Mouse (Mus musculus): ENCODE data around the gene Gng13.

- no peak for TF ChIP-seq TBP (IDR thresholded peaks at IDR 0.05; ENCODE audit: low read depth, low read length)
- TF ChIP-seq ZNF384 (IDR thresholded peaks at IDR 0.05; ENCODE audit: low read depth, low read length), result no peak
- TF ChIP-seq EP300 (IDR thresholded peaks at IDR 0.05; ENCODE audit: low read depth in 1 of 2, low read length in 2 of 2), result no peak
- TF ChIP-seq CTCF (IDR thresholded peaks at IDR 0.05 in 2 of 3, conservative IDR thresholded peaks at IDR 0.05 in 1 of 3; ENCODE audit: control insufficient read depth in 1 of 3, insufficient read depth in 1 of 3, low read depth in 2 of 3, low read length in 3 of 3, poor library complexity in 1 of 3, severe bottlenecking in 1 of 3), result peak; percentile 65 to 71 (median 71)
- TF ChIP-seq POLR2A (IDR thresholded peaks at IDR 0.05; ENCODE audit: control insufficient read depth in 1 of 2, insufficient read depth in 1 of 2, low read depth in 1 of 2, low read length in 2 of 2, poor library complexity in 1 of 2), result no peak
- TF ChIP-seq USF1 (IDR thresholded peaks at IDR 0.05; ENCODE audit: low read depth, low read length), result no peak
- TF ChIP-seq RCOR1 (IDR thresholded peaks at IDR 0.05; ENCODE audit: low read depth, low read length), result no peak
- no peak for TF ChIP-seq BHLHE40 (IDR thresholded peaks at IDR 0.05; ENCODE audit: borderline replicate concordance, low read depth, low read length)
- peak; percentile 61 for TF ChIP-seq SMC3 (IDR thresholded peaks at IDR 0.05; ENCODE audit: low read depth, low read length)
- no peak for TF ChIP-seq TAL1 (IDR thresholded peaks at IDR 0.05; ENCODE audit: low read length)
- TF ChIP-seq POLR2AphosphoS5 (IDR thresholded peaks at IDR 0.05; ENCODE audit: borderline replicate concordance, low read depth, low read length), result no peak
- no peak for TF ChIP-seq SIN3A (IDR thresholded peaks at IDR 0.05; ENCODE audit: low read length)
These were observed 16.0 kb upstream of the Gng13 start for GRCm38 (mm10) chr17:25700863-25701496.

Measured in MEL (cell line).